Mouse (Mus musculus) adrenal gland, postnatal 10 days (tissue): ENCODE measurements around the gene Riiad1. TPM values are rescaled to one million over a fixed set of nuclear protein-coding genes. Genes with fewer than 3 reads are reported as not detected.

ENCODE experiments used
- DNase-seq: peaks from one replicate; pipeline ENCODE4 v3.0.0; 2021; ENCODE audit warnings: mixed read lengths
- total RNA-seq, 2 experiments: library from RNA; stranded (reverse); gene quantifications; 2 replicates each; pipeline ENCODE4 v1.2.3; 2021

Gene Riiad1
- total RNA-seq, 2 experiments from 2014 or later = 3.2 to 5.2 TPM

- no peak for DNase-seq
These were observed 16.1 kb downstream of the Riiad1 start for GRCm38 (mm10) chr3:94463926-94464578.

GRCm38 (mm10) chr3:94459834-94460233 is 20.3 kb downstream of the Riiad1 start:
- no peak for DNase-seq

DNA sequence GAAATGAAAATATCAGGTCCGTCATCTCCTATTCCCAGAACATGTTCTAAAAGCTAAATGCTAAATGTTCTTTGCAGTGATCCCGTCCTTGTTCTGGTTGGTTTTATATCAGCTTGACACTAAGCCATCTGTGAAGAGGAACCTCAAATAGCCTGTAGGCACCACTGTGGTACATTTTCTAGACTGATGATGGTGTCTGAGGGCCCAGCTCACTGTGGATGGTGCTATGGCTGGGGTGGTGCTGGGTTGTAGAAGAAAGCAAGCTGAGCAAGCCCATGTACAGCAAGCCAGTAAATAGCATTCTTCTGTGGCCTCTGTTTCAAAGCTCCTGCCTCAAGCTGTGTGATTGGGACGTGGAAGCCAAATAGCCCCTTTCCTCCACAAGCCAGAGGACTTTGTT is 23.1 kb downstream of the Riiad1 start:
- no peak for DNase-seq

GRCm38 (mm10) chr3:94456529-94457000 is 23.6 kb downstream of the Riiad1 start:
- peak; percentile 86 for DNase-seq

- no peak for DNase-seq
These were observed 30.8 kb downstream of the Riiad1 start for GRCm38 (mm10) chr3:94449377-94449776.

DNA sequence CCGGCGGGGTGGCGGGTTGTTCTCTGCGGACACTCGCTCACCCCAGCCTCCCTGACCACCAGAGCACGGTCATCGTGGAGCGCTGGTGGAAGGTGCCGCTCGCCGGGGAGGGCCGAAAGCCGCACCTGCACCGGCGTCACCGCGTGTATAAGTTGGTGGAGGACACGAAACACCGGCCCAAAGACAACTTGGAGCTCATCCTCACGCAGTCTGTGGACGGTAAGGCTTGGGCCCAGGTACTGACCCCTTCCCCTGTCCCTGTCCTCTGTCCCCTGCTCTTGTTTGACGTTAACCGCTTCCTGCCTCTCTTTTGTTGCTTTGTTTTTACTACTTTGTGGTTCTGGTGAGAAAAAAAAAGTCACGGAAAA is 36.6 kb downstream of the Riiad1 start, which contains the start of gene Oaz3:
Gene Oaz3, minus strand, starts transcription at position 319 of the 368 bp plus-strand sequence.
- DNase-seq = no peak

- peak; percentile 98 for DNase-seq
These were observed 37.1 kb downstream of the Riiad1 start, which contains the start of gene Mrpl9 for GRCm38 (mm10) chr3:94442951-94443596. Gene Mrpl9 (plus strand): TSS chr3:94443318.

DNA sequence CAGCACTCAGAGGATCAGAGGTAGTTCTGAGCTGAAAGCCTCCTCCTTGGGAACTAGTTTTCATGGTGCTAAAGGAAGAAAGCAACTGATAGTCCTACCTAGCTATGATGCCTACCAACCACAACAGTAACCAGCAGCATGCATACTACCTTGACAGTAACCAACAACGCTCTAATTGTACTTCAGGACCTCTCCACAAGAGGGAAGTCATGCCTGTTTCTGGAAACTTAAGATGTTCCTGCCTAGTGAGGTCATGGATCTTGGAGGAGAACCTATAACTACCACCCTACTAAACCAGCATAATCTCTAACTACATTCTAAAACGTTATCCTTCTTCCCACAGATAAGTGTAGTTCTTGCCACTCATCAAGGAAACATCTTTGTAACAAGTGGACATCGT is 39.0 kb downstream of the Riiad1 start:
- no peak for DNase-seq

DNA sequence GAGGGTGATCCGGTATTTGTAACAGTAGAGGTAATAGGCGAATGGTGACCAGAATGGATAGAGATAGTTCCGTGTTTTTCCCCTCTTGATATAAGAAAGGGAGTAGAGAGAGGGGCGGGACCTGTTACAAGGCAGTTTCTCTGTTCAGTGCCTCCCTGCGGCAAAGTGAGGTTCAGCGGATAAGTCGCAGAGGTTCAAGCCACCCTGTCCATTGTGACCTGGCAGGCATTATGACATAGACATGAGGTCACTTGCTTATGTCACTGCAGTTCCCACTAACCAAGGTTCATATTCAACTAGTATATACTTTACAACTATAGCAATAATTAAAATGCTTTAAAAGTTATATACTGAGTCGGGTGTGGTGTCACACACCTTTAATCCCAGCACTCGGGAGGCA is 43.7 kb downstream of the Riiad1 start:
- DNase-seq = no peak

- no peak for DNase-seq
These were observed 45.8 kb downstream of the Riiad1 start for GRCm38 (mm10) chr3:94434305-94434704.

- no peak for DNase-seq
These were observed 49.2 kb downstream of the Riiad1 start for GRCm38 (mm10) chr3:94430980-94431379.

Other genes starting within 250 kb of the Riiad1 start
- gene Gm4778, start 216.3 kb downstream of the Riiad1 start, total RNA-seq = not detected
- gene Them4, start 170.3 kb downstream of the Riiad1 start, total RNA-seq = 10 to 100 TPM; 10.7 to 11.8 TPM
- gene Them5, start 138.2 kb downstream of the Riiad1 start, total RNA-seq = not detected
- gene C2cd4d, start 117.9 kb downstream of the Riiad1 start, total RNA-seq = under 1 TPM in 1 of 2 experiments, not detected in 1; 0.73 TPM
- gene Rorc, start 107.5 kb downstream of the Riiad1 start, total RNA-seq = 10 to 100 TPM; 28.0 to 35.6 TPM
- gene Lingo4, start 81.8 kb downstream of the Riiad1 start, total RNA-seq = 1 to 10 TPM in 1 of 2 experiments, under 1 TPM in 1; 0.99 to 1.0 TPM
- 10 to 100 TPM in 1 of 2 experiments, 1 to 10 TPM in 1; 9.7 to 12.1 TPM for gene Tdrkh, start 67.1 kb downstream of the Riiad1 start, total RNA-seq
- 10 to 100 TPM; 94.5 to 97.7 TPM for gene Mrpl9, start 37.0 kb downstream of the Riiad1 start, total RNA-seq
- gene Oaz3, start 36.4 kb downstream of the Riiad1 start, total RNA-seq = 1 to 10 TPM in 1 of 2 experiments, not detected in 1; 1.1 TPM
- 10 to 100 TPM; 17.0 to 30.7 TPM for gene Celf3, start 2.0 kb downstream of the Riiad1 start, total RNA-seq
- gene Snx27, start 102.4 kb upstream of the Riiad1 start, total RNA-seq = 10 to 100 TPM; 33.0 to 36.1 TPM
- not detected for gene Gm10972, start 162.8 kb upstream of the Riiad1 start, total RNA-seq
- 1 to 10 TPM; 6.9 to 7.2 TPM for gene Tuft1, start 178.5 kb upstream of the Riiad1 start, total RNA-seq
- gene Selenbp2, start 213.2 kb upstream of the Riiad1 start, total RNA-seq = 10 to 100 TPM; 12.8 to 26.9 TPM